Mouse (Mus musculus) olfactory bulb, adult 2 months (tissue): ENCODE measurements around the gene Mat2a.

Experiments
- CTCF ChIP-seq: fragments of 200-500 bp; IDR thresholded peaks from 2 replicates; pipeline ENCODE4 v1.5.1; 2012; ENCODE audit warnings: low read depth, mild to moderate bottlenecking, low read length, moderate library complexity; ENCODE audit not compliant: insufficient read depth
- POLR2A ChIP-seq: fragments of 200-500 bp; IDR thresholded peaks from 2 replicates; pipeline ENCODE4 v1.6.1; 2012; ENCODE audit warnings: mild to moderate bottlenecking, low read depth, low read length, moderate library complexity; ENCODE audit not compliant: insufficient read depth

- TF ChIP-seq CTCF = no peak
- no peak for TF ChIP-seq POLR2A
Observed at GRCm38 (mm10) chr6:72479645-72480421, 40.5 kb upstream of the Mat2a start.
